Mouse (Mus musculus) MEL (cell line): ENCODE data around the gene Inpp5a. TPM values are rescaled to one million over a fixed set of nuclear protein-coding genes. Genes with fewer than 3 reads are reported as not detected.

Experiments used
- DNase-seq: peaks from one replicate; pipeline ENCODE4 v3.0.0; 2011; ENCODE audit warnings: low read depth, low spot score
- H3K27ac ChIP-seq: 2 replicates; pipeline ENCODE4 v1.5.1; 2012; ENCODE audit warnings: low read depth, mild to moderate bottlenecking, control low read depth, low read length, moderate library complexity; ENCODE audit not compliant: control insufficient read depth
- H3K27me3 ChIP-seq, 2 experiments: fragments of 150-350 bp in 1 of 2; sonication (generic) in 1 of 2; 2 replicates each; pipeline ENCODE4 v1.6.1; 2012; ENCODE audit warnings: low read length in 2 of 2, mild to moderate bottlenecking in 2 of 2, improper control_type of control experiment in 1 of 2, moderate library complexity in 1 of 2; ENCODE audit not compliant: insufficient read depth in 2 of 2, control insufficient read depth in 1 of 2
- H3K36me3 ChIP-seq, 2 experiments: 2 replicates each; pipeline ENCODE4 v1.6.1; 2012 to 2014; ENCODE audit warnings: low read length in 2 of 2, improper control_type of control experiment in 1 of 2, inconsistent platforms in 1 of 2, mild to moderate bottlenecking in 1 of 2; ENCODE audit not compliant: insufficient read depth in 2 of 2, control insufficient read depth in 1 of 2
- H3K4me1 ChIP-seq, 2 experiments: fragments of 150-350 bp in 1 of 2; sonication (generic) in 1 of 2; 2 replicates each; pipeline ENCODE4 v1.6.1; 2012; ENCODE audit warnings: low read length in 2 of 2, improper control_type of control experiment in 1 of 2, mild to moderate bottlenecking in 1 of 2; ENCODE audit not compliant: insufficient read depth in 2 of 2, control insufficient read depth in 1 of 2
- H3K4me3 ChIP-seq, 2 experiments: fragments of 150-350 bp in 1 of 2; sonication (generic) in 1 of 2; 2 replicates each; pipeline ENCODE4 v1.5.1; 2012; ENCODE audit warnings: low read depth in 2 of 2, low read length in 2 of 2, mild to moderate bottlenecking in 2 of 2, moderate library complexity in 2 of 2, control low read depth in 1 of 2, improper control_type of control experiment in 1 of 2; ENCODE audit not compliant: control insufficient read depth in 1 of 2, insufficient read depth in 1 of 2
- H3K79me2 ChIP-seq: 2 replicates; pipeline ENCODE4 v1.6.1; 2012; ENCODE audit warnings: mild to moderate bottlenecking, low read length, moderate library complexity; ENCODE audit not compliant: control insufficient read depth, poor library complexity, insufficient read depth
- H3K9ac ChIP-seq: 2 replicates; pipeline ENCODE4 v1.6.1; 2012; ENCODE audit warnings: low read depth, mild to moderate bottlenecking, control low read depth, low read length, moderate library complexity; ENCODE audit not compliant: control insufficient read depth, poor library complexity, severe bottlenecking
- H3K9me3 ChIP-seq: fragments of 150-350 bp; sonication (generic); replicated peaks from 2 replicates; pipeline ENCODE4 v1.6.1; 2012; ENCODE audit warnings: mild to moderate bottlenecking, low read length, improper control_type of control experiment, moderate library complexity; ENCODE audit not compliant: insufficient read depth
- BHLHE40 ChIP-seq: IDR thresholded peaks from 2 replicates; pipeline ENCODE4 v1.6.1; 2012; ENCODE audit warnings: low read depth, mild to moderate bottlenecking, inconsistent platforms, low read length, improper control_type of control experiment, borderline replicate concordance
- ELF1 ChIP-seq: IDR thresholded peaks from 2 replicates; pipeline ENCODE4 v1.6.1; 2014; ENCODE audit warnings: low read depth, mild to moderate bottlenecking, inconsistent platforms, low read length, improper control_type of control experiment, moderate library complexity
- GABPA ChIP-seq: IDR thresholded peaks from 2 replicates; pipeline ENCODE4 v1.6.1; 2012; ENCODE audit warnings: low read depth, mild to moderate bottlenecking, inconsistent platforms, low read length, improper control_type of control experiment, moderate library complexity
- GATA1 ChIP-seq: IDR thresholded peaks from 2 replicates; pipeline ENCODE4 v1.6.1; 2011; ENCODE audit warnings: low read depth, low read length, improper control_type of control experiment
- HCFC1 ChIP-seq: IDR thresholded peaks from 2 replicates; pipeline ENCODE4 v1.6.1; 2012; ENCODE audit warnings: low read depth, mild to moderate bottlenecking, inconsistent platforms, low read length, improper control_type of control experiment, moderate library complexity
- MAFK ChIP-seq: IDR thresholded peaks from 2 replicates; pipeline ENCODE4 v1.6.1; 2011; ENCODE audit warnings: low read depth, mild to moderate bottlenecking, low read length, improper control_type of control experiment, borderline replicate concordance
- MAZ ChIP-seq: IDR thresholded peaks from 2 replicates; pipeline ENCODE4 v1.6.1; 2012; ENCODE audit warnings: low read depth, mild to moderate bottlenecking, inconsistent platforms, low read length, improper control_type of control experiment
- MEF2A ChIP-seq: IDR thresholded peaks from 2 replicates; pipeline ENCODE4 v1.6.1; 2014; ENCODE audit warnings: low read depth, mild to moderate bottlenecking, inconsistent platforms, low read length, improper control_type of control experiment; ENCODE audit not compliant: poor library complexity, insufficient replicate concordance, severe bottlenecking; ENCODE audit errors: extremely low read depth
- MXI1 ChIP-seq: IDR thresholded peaks from 2 replicates; pipeline ENCODE4 v1.6.1; 2011; ENCODE audit warnings: mild to moderate bottlenecking, low read depth, low read length, improper control_type of control experiment
- MYB ChIP-seq: IDR thresholded peaks from 2 replicates; pipeline ENCODE4 v1.6.1; 2011; ENCODE audit warnings: mild to moderate bottlenecking, low read depth, low read length, improper control_type of control experiment
- NELFE ChIP-seq: IDR thresholded peaks from 2 replicates; pipeline ENCODE4 v1.6.1; 2011; ENCODE audit warnings: low read depth, low read length, improper control_type of control experiment
- POLR2AphosphoS2 ChIP-seq: IDR thresholded peaks from 2 replicates; pipeline ENCODE4 v1.6.1; 2011; ENCODE audit warnings: low read length, improper control_type of control experiment
- SMC3 ChIP-seq: IDR thresholded peaks from 2 replicates; pipeline ENCODE4 v1.6.1; 2011; ENCODE audit warnings: low read depth, low read length, improper control_type of control experiment
- TAL1 ChIP-seq: IDR thresholded peaks from 2 replicates; pipeline ENCODE4 v1.6.1; 2012; ENCODE audit warnings: mild to moderate bottlenecking, inconsistent platforms, low read length, moderate library complexity, mixed read lengths
- UBTF ChIP-seq: IDR thresholded peaks from 2 replicates; pipeline ENCODE4 v1.6.1; 2012; ENCODE audit warnings: low read depth, mild to moderate bottlenecking, inconsistent platforms, low read length, improper control_type of control experiment, moderate library complexity, borderline replicate concordance; ENCODE audit not compliant: insufficient read depth
- ZC3H11A ChIP-seq: IDR thresholded peaks from 2 replicates; pipeline ENCODE4 v1.6.1; 2012; ENCODE audit warnings: low read depth, mild to moderate bottlenecking, inconsistent platforms, low read length, improper control_type of control experiment
- ZMIZ1 ChIP-seq: IDR thresholded peaks from 2 replicates; pipeline ENCODE4 v1.6.1; 2012; ENCODE audit warnings: low read depth, mild to moderate bottlenecking, inconsistent platforms, low read length, improper control_type of control experiment, moderate library complexity
- polyA plus RNA-seq, 2 experiments: library from polyadenylated mRNA; stranded (reverse) in 1 of 2; unstranded in 1 of 2; fragments of >175 nt in 1 of 2; fragments of >200 nt in 1 of 2; gene quantifications; 2 replicates each; pipeline versions ENCODE4 v1.2.1 to v1.2.4; 2012; ENCODE audit warnings: low replicate concordance in 2 of 2, low read depth in 1 of 2; ENCODE audit not compliant: insufficient read length in 2 of 2, insufficient read depth in 1 of 2, missing spikeins in 1 of 2
- total RNA-seq: library from RNA; depleted of rRNA; stranded (reverse); fragments of 300-350 nt; gene quantifications from 2 replicates; pipeline ENCODE4 v1.2.3, GENCODE M21; 2012

The Inpp5a gene
- total and polyA plus RNA-seq, 3 experiments = 5.7 to 14.4 TPM; not detected in 1

GRCm38 (mm10) chr7:139368218-139368617, 20.7 kb upstream of the Inpp5a start:
- Histone ChIP-seq H3K4me3 (no peak overlapping the region), H3K9ac (no peak overlapping the region), H3K27ac (no peak overlapping the region), H3K9me3 (no peaks in the 10 kb centered on the region), H3K79me2 (no peaks in the 10 kb centered on the region), H3K36me3 (no peaks in the 10 kb centered on the region; a peak in 2 of 4 replicates), H3K4me1 (peaks cover 0 to 20% of the 10 kb centered on the region in 2 experiments; a peak in 2 of 4 replicates), H3K27me3 (no peaks in the 10 kb centered on the region)
- TF ChIP-seq POLR2AphosphoS2 (no peak), ZC3H11A (no peak), HCFC1 (no peak), UBTF (no peak), MAFK (no peak), MEF2A (no peak), NELFE (no peak), SMC3 (no peak), MAZ (no peak), BHLHE40 (no peak), GATA1 (no peak), MXI1 (no peak), ZMIZ1 (no peak), TAL1 (no peak), ELF1 (no peak)
- no peak for DNase-seq

GRCm38 (mm10) chr7:139368722-139369380, 20.1 kb upstream of the Inpp5a start:
- Histone ChIP-seq H3K27ac (no peak overlapping the region), H3K27me3 (no peaks in the 10 kb centered on the region)

More at GRCm38 (mm10) chr7:139368722-139369380, 20.1 kb upstream of the Inpp5a start:
- peaks cover 0 to 19% of the 10 kb centered on the region in 2 experiments; a peak in 2 of 4 replicates for H3K4me1 ChIP-seq
- no peak for DNase-seq
- no peak overlapping the region for H3K4me3 ChIP-seq
- H3K79me2 ChIP-seq = no peaks in the 10 kb centered on the region
- H3K9ac ChIP-seq = no peak overlapping the region
- no peaks in the 10 kb centered on the region for H3K9me3 ChIP-seq
- H3K36me3 ChIP-seq = no peaks in the 10 kb centered on the region; a peak in 2 of 4 replicates
- no peak for TF ChIP-seq GABPA
- TF ChIP-seq MYB = no peak
